Mouse (Mus musculus) embryonic fibroblast, embryonic 13.5 days (primary cell): ENCODE results near the gene Mettl5.

Experiments
- CTCF ChIP-seq: IDR thresholded peaks from 2 replicates; pipeline ENCODE4 v1.5.1; 2011; ENCODE audit warnings: mild to moderate bottlenecking, control low read depth, low read length, moderate library complexity, borderline replicate concordance; ENCODE audit not compliant: insufficient read depth
- POLR2A ChIP-seq: IDR thresholded peaks from 2 replicates; pipeline ENCODE4 v1.6.1; 2011; ENCODE audit warnings: low read depth, mild to moderate bottlenecking, control low read depth, low read length, moderate library complexity

DNA sequence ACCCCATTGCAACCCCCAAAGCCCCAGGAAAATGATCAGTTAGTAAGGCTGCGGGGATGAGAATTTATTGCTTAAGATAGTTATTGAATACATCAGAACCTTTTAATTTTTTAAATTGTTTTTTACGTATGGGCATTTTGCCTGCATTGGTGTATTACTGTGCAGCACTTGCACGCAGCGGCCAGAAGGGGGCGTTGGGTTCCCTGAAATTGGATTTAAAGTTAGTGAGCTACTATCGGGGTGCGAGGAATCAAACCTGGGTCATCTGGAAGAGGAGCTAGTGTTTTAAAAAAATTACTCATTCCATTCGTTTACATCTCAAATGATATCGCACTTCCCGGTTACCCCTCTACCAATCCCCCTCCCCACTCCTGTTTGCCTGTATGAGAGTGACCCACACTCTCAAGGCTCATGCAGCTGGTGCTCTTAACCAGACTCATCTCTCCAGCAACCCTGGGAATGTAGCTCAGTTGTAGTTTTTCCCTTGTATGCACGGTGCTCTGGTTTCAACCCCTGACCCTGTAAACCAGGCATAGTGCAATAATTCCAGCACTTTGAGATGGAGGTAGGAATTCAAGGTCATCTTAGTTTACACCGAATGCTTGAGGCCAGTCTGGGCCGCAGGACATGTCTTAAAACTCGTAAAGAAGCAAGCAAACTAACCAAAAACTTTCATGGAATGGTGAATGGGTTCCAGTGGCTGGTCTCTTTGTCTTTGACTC is 10.2 kb upstream of the Mettl5 start:
- TF ChIP-seq CTCF (no peak), POLR2A (no peak)
